Mouse (Mus musculus): ENCODE results near the gene Osgin1.
A peak's percentile ranks its signal among the peaks of the same experiment; 100 is the strongest.

Gene Osgin1

DNA sequence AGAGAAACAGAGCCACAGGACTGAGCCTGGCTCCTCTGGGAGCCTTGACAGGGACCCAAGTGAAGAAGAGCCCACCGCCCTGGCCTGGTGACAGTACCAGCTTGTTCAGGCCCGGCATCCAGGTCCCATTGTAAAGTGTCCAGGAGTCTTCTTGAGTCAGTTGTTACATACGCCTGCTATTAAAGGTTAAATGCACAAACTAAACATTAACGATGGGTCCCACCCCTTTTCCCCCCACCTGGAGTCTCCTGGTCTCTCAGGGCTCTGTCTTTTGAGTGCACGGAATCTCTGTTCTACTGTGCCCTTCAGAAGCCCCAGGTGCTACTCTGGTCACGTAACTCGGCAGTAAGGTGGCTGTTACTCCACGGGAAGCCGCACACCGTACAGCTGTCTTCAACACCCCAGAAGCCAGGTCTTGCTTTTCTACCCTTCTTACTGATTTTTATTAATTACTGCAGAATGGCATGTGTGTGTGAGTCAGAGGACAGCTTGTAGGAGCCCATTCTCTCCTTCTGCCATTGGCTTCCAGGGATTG is 9.7 kb upstream of the Osgin1 start:
- DNase-seq (ENCODE audit: low spot score) = no peak

GRCm38 (mm10) chr8:119424740-119425139 is 9.2 kb upstream of the Osgin1 start:
- no peak for DNase-seq (ENCODE audit: low spot score)

- peak; percentile 66 for DNase-seq (ENCODE audit: low spot score)
Measured at GRCm38 (mm10) chr8:119425533-119425932, 8.4 kb upstream of the Osgin1 start.

DNA sequence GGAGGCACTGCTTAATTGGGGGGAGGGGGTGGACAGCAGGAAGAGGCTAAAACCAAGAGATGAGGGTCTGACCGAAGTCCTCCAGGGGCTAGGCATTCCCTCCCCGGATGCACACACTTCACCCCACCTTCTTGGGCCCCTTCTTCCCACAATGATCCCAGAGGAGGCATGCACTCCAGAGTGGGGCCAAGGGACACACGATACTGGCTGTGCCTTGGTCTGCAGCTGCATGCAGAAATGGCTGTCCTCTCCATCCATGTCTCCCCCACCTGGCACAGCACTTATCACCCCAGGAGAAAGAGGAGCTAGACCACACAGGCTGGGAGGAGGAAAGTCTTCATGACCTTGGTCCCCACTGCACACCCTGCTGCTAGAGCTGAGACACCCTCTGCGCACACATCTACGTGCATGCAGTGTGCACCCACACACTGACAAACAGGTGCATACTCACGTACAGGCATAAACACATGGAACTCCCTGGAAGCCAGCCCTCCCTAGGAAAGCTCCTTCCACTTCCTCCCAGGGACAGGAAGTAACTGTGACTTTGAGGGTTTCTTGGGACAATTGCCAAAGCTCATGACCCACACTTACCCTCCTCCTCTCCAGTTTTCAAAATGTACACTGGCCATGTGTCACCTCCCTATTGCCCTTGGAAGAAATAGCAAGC is 7.7 kb upstream of the Osgin1 start:
- DNase-seq (ENCODE audit: low spot score) = no peak

- no peak for DNase-seq (ENCODE audit: low spot score)
Measured at GRCm38 (mm10) chr8:119427634-119428349, 6.1 kb upstream of the Osgin1 start.

DNA sequence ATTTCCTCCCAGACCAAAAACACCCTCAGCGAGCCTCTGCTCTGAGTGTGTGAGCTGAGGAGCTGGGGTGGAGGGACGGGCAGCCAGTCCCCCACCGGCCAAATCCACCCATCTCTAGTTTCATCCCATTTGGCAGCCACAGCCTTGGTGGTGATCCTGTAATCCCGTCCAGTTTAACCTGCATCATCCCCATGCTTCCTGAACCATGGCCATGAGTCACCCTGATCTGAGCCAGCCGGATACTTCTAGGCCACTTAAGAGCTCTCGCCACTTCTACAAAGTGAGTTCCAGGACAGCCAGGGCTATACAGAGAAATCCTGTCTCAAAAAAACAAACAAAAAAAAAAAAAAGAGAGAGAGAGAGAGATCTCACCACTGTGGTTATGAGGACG is 5.6 kb upstream of the Osgin1 start:
- no peak for DNase-seq (ENCODE audit: low spot score)

DNA sequence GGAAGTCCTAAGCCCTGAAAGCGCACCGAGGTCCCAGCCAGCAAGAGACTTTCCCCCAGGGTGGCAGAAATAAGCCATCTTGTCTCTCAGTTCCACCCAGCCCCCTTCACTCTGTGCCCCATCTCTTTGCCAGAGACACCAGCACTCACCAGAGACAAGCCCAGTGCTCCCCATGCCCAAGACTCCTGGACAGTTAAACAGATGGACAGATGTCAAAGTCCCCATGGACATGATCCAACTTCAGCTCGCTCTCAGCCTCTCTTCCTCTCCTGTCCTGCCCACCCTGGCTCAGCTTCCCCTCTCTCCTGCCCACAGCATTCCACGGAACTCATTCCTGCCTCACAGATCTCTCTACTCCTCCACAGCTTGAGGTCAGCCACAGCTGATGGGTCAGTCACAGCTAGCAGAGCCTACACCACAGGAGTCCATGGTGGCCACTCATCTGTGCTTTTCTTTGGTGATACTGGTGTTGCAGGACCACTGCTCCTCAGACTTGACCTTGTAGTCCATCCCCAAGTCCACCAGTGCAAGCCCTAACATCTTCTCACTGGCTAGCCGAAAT is 5.1 kb upstream of the Osgin1 start:
- no peak for DNase-seq (ENCODE audit: low spot score)

GRCm38 (mm10) chr8:119429552-119429951 is 4.4 kb upstream of the Osgin1 start:
- DNase-seq (ENCODE audit: low spot score) = no peak

- DNase-seq (ENCODE audit: low spot score) = no peak
Measured at GRCm38 (mm10) chr8:119430250-119430649, 3.7 kb upstream of the Osgin1 start.

GRCm38 (mm10) chr8:119430690-119431089 is 3.2 kb upstream of the Osgin1 start:
- no peak for DNase-seq (ENCODE audit: low spot score)

- no peak for DNase-seq (ENCODE audit: low spot score)
Measured at GRCm38 (mm10) chr8:119432372-119432771, 1.6 kb upstream of the Osgin1 start.

DNA sequence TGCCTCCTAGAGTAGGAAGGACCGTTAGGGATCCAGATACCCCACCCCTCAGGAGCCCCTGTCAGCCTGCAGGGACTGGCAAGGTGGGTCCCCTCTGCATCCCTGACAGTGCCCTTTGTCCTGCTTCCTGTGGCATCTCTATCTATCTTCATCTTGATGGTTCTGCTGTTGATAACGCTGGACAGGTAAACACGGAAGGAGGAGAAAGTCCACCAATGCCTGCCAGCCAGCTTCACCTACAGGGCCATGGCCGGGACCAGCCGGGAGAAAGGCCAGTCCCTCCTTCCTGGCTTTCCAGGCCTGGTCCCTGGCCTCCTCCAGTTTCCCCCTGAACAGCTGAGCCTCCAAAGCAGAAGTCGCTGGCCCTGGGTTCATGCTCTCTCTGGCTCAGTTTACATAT is 645 bp downstream of the Osgin1 start:
- DNase-seq (ENCODE audit: low spot score) = no peak

- DNase-seq (ENCODE audit: low spot score) = no peak
Measured at GRCm38 (mm10) chr8:119435527-119435926, 1.6 kb downstream of the Osgin1 start.

- DNase-seq (ENCODE audit: low spot score) = no peak
Measured at GRCm38 (mm10) chr8:119436331-119436730, 2.4 kb downstream of the Osgin1 start.

- peak; percentile 63 for DNase-seq (ENCODE audit: low spot score)
Measured at GRCm38 (mm10) chr8:119436933-119437332, 3.0 kb downstream of the Osgin1 start.

DNA sequence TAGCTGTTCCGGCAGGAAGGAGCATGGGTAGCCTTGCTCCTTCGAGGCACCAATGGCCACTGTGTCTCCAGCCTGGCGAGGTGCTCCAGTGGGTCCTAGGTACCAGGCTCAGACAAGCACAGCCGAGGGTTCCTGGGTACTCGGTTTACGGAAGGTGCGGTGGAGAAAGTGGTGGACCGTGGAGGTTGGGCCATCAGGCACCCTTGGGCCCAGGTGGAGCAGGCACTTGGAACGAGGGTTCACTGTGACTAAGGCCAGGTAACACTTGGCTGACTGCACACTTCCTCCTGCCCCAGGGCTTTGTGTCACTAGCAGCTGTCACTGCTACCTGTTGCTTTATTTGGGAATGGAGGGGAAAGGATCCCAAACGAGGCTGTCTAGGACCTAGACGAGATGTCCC is 3.6 kb downstream of the Osgin1 start:
- no peak for DNase-seq (ENCODE audit: low spot score)

DNA sequence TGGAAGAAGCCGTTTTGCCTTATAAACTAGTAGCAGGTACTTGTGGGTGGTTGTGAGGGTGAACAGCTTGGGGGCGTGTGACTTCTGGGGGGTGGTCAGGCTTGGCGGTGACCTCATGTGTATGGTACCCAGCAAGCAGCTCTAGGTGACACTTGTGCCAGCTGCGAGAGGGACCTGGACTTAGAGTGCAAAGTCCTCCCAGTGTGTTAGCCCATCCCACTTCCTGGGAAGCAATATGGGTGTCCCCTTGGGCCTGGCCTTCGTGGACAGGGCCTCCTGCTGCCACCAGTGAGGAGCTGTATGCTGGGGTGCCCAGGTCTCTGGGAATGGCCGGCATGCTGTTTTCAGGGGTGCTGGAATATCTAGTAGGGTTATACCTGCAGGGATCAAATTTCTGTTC is 5.0 kb downstream of the Osgin1 start:
- DNase-seq (ENCODE audit: low spot score) = no peak

DNA sequence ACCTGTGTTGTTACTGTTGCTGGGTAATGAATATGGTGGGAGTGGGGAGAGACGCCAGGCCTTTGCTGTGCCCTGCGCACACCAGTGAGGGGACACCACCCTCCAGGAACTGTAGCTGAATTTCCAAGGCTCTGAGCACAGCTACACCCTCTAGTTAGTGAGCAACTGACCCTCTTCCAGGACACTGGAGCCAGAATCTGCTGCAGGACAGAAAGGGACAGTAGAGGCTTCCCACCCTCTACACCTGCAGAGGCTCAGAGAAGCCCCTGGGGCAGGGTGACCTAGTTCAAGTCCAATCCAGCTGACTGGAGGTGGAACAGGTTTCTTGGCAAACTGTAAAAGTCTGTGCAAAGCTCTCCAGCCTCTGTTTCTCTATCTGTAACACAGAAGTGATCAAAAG is 5.5 kb downstream of the Osgin1 start:
- DNase-seq (ENCODE audit: low spot score) = no peak

GRCm38 (mm10) chr8:119439893-119440249 is 5.9 kb downstream of the Osgin1 start:
- DNase-seq (ENCODE audit: low spot score) = no peak

- DNase-seq (ENCODE audit: low spot score) = peak; percentile 62
Measured at GRCm38 (mm10) chr8:119440250-119440951, 6.5 kb downstream of the Osgin1 start.

DNA sequence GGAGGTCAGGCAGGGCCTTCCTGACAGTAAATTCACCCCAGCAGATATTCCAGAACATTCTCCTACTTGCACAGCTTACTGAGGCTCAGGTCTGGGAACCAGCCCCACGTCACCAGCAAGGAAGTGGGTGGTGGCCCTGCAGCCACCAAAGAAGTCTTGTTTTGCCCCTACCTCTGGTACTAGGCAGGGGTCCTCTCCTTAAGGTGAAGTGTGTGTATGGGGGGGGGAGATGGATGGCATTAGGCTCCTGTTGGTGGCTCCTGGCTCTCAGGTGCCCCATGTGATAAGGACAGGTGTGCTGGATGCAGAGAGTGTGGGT is 7.0 kb downstream of the Osgin1 start:
- DNase-seq (ENCODE audit: low spot score) = no peak

GRCm38 (mm10) chr8:119442013-119442412 is 8.1 kb downstream of the Osgin1 start:
- DNase-seq (ENCODE audit: low spot score) = no peak

DNA sequence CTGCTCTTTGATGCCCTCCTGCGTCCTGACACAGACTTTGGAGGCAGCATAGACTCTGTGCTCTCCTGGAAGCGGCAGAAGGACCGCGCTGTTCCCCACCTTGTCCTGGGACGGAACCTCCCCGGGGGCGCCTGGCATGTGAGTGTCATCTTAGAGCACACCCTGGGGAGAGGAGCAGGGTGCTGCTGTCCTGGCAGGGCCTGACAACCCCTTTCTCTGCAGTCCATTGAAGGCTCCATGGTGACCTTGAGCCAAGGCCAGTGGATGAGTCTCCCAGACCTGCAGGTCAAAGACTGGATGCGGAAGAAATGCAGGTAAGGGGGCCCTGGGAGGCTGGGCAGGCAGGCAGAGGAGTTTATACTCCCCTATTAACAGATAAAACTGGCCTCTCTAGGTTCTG is 9.0 kb downstream of the Osgin1 start:
- DNase-seq (ENCODE audit: low spot score) = no peak

Data from testis, postnatal 14 days (tissue).